Mouse (Mus musculus) stomach, postnatal 0 days (tissue): ENCODE results near the gene Nrp1.

ENCODE experiments used
- CTCF ChIP-seq: IDR thresholded peaks from 2 replicates; pipeline ENCODE4 v1.5.1; 2016; ENCODE audit warnings: antibody characterized with exemption, low read depth, mild to moderate bottlenecking, moderate library complexity
- EP300 ChIP-seq: optimal IDR thresholded peaks from 2 replicates; pipeline ENCODE3; 2016; ENCODE audit warnings: antibody characterized with exemption

GRCm38 (mm10) chr8:128491126-128492067 is 133.0 kb downstream of the Nrp1 start:
- TF ChIP-seq EP300 = no peak
- TF ChIP-seq CTCF = peak; percentile 93
